Mouse (Mus musculus): ENCODE measurements around the gene Slc6a21.
A peak's percentile ranks its signal among the peaks of the same experiment; 100 is the strongest.

Gene Slc6a21

GRCm38 (mm10) chr7:45257063-45257840 is 20.1 kb upstream of the Slc6a21 start:
- no peak for DNase-seq

GRCm38 (mm10) chr7:45259281-45259680 is 18.0 kb upstream of the Slc6a21 start:
- DNase-seq = no peak

GRCm38 (mm10) chr7:45262266-45262665 is 15.0 kb upstream of the Slc6a21 start:
- no peak for DNase-seq

GRCm38 (mm10) chr7:45263006-45263607 is 14.2 kb upstream of the Slc6a21 start:
- DNase-seq = no peak

- DNase-seq = no peak
Measured at GRCm38 (mm10) chr7:45264348-45264747, 13.0 kb upstream of the Slc6a21 start.

GRCm38 (mm10) chr7:45265518-45265917 is 11.8 kb upstream of the Slc6a21 start:
- DNase-seq = no peak

GRCm38 (mm10) chr7:45272786-45273412 is 4.4 kb upstream of the Slc6a21 start:
- no peak for DNase-seq

- no peak for DNase-seq
Measured at GRCm38 (mm10) chr7:45273672-45274071, 3.6 kb upstream of the Slc6a21 start.

- no peak for DNase-seq
Measured at GRCm38 (mm10) chr7:45286486-45286885, 9.2 kb downstream of the Slc6a21 start.

GRCm38 (mm10) chr7:45296626-45297025 is 19.3 kb downstream of the Slc6a21 start:
- no peak for DNase-seq

GRCm38 (mm10) chr7:45297563-45297962 is 20.2 kb downstream of the Slc6a21 start:
- no peak for DNase-seq

GRCm38 (mm10) chr7:45299752-45300151 is 22.4 kb downstream of the Slc6a21 start:
- peak; percentile 32 to 36 for DNase-seq

GRCm38 (mm10) chr7:45300270-45300669 is 23.0 kb downstream of the Slc6a21 start:
- DNase-seq = peak; percentile 32 to 46

GRCm38 (mm10) chr7:45302626-45303025 is 25.3 kb downstream of the Slc6a21 start:
- DNase-seq = no peak

GRCm38 (mm10) chr7:45304869-45305268 is 27.6 kb downstream of the Slc6a21 start:
- no peak for DNase-seq

GRCm38 (mm10) chr7:45305275-45305674 is 28.0 kb downstream of the Slc6a21 start:
- DNase-seq = peak; percentile 40 to 45

GRCm38 (mm10) chr7:45308551-45309240 is 31.4 kb downstream of the Slc6a21 start:
- no peak for DNase-seq

- peak; percentile 32 to 41 for DNase-seq
Measured at GRCm38 (mm10) chr7:45309455-45309854, 32.1 kb downstream of the Slc6a21 start.

GRCm38 (mm10) chr7:45312023-45312422 is 34.7 kb downstream of the Slc6a21 start:
- DNase-seq = no peak

- no peak for DNase-seq
Measured at GRCm38 (mm10) chr7:45312686-45313453, 35.6 kb downstream of the Slc6a21 start.

GRCm38 (mm10) chr7:45313495-45313894 is 36.2 kb downstream of the Slc6a21 start:
- no peak for DNase-seq

GRCm38 (mm10) chr7:45315182-45315701 is 37.9 kb downstream of the Slc6a21 start:
- DNase-seq = no peak
